Mouse (Mus musculus) B cell, adult (primary cell): Measurements from ENCODE around the gene Gm266. TPM values are rescaled to one million over a fixed set of nuclear protein-coding genes. Genes with fewer than 3 reads are reported as not detected.

Experiments used
- total RNA-seq: library from RNA; stranded (reverse); gene quantifications from 4 replicates; pipeline ENCODE4 v1.2.4, GENCODE M21; 2023; ENCODE audit not compliant: inconsistent age

Gene Gm266
- not detected in 4 replicates for total RNA-seq

GRCm38 (mm10) chr12:111485652-111486306 lies at the start of gene Gm266:
TSS of gene Gm266 (minus strand) at chr12:111485823.

GRCm38 (mm10) chr12:111442309-111443010 lies 43.2 kb downstream of the Gm266 start, which contains the start of gene Tnfaip2:
TSS of gene Tnfaip2 (plus strand) at chr12:111442469.

Other genes with a start within 250 kb of the Gm266 start
- gene Amn, start 214.7 kb downstream of the Gm266 start, total RNA-seq = 3.9 to 7.1 TPM (median 5.8 TPM) in 4 replicates
- 9.8 to 11.8 TPM (median 11.0 TPM) in 4 replicates for gene Cdc42bpb, start 108.1 kb downstream of the Gm266 start, total RNA-seq
- not detected in 4 replicates for gene Lbhd2, start 79.0 kb downstream of the Gm266 start, total RNA-seq
- gene Exoc3l4, start 68.8 kb downstream of the Gm266 start, total RNA-seq = not detected in 4 replicates
- gene Tnfaip2, start 43.4 kb downstream of the Gm266 start, total RNA-seq = 1.9 to 6.4 TPM (median 4.6 TPM) in 4 replicates
- gene Eif5, start 52.2 kb upstream of the Gm266 start, total RNA-seq = 1,143 to 1,183 TPM (median 1,153 TPM) in 4 replicates
- 78.0 to 91.5 TPM (median 82.6 TPM) in 4 replicates for gene Mark3, start 88.7 kb upstream of the Gm266 start, total RNA-seq
- 1.2 to 2.4 TPM (median 1.6 TPM) in 4 replicates for gene Ckb, start 186.5 kb upstream of the Gm266 start, total RNA-seq
- gene Trmt61a, start 192.3 kb upstream of the Gm266 start, total RNA-seq = 14.8 to 18.2 TPM (median 15.2 TPM) in 4 replicates
- 21.4 to 29.7 TPM (median 22.3 TPM) in 4 replicates for gene Bag5, start 227.4 kb upstream of the Gm266 start, total RNA-seq
- 22.4 to 28.0 TPM (median 25.9 TPM) in 4 replicates for gene Apopt1, start 227.4 kb upstream of the Gm266 start, total RNA-seq